Mouse (Mus musculus): ENCODE data around the gene E130308A19Rik. TPM values are rescaled to one million over a fixed set of nuclear protein-coding genes. Genes with fewer than 3 reads are reported as not detected.
"Not testable (repeated sequence)": the region's sequence is repeated elsewhere in the genome, so short reads cannot be mapped to it uniquely, and the experiment has no call there.

E130308A19Rik gene
- polyA plus RNA-seq, 1 experiment from 2014 or later: 25.1 TPM

DNA sequence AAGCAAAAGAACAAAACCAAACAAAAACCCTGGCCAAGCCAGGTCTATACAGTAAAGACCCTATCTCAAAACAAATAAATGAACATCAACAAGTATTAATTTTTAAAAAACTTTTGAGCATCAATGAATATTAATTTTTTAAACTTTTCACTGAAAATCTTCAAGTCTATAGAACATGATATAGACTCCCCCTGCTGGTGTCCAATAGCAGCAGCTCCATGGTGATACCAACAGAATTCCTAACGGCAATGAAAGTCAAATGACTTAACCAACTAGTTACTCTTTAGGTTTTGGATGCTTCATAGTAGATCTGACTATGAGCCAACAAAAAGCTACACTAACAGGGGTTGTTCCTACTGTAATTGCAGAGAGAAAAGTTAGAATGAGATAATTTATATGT lies 154.6 kb downstream of the E130308A19Rik start:
- 8% methylated on average over 1 of the region's 1 CpGs for WGBS
- no peak for ATAC-seq (ENCODE audit: borderline replicate concordance, extremely low read depth, low FRiP score, low TSS enrichment)
- H3K9ac ChIP-seq: no peak overlapping the region
- no peak overlapping the region for H3K27ac ChIP-seq
- no peak overlapping the region for H3K4me2 ChIP-seq
- peaks cover 15% of the 10 kb centered on the region for H3K4me1 ChIP-seq
- no peak overlapping the region for H3K4me3 ChIP-seq
- 0 out of 2 replicates have a peak, but pooled peaks cover 9% of the 10 kb centered on the region for H3K36me3 ChIP-seq
- H3K9me3 ChIP-seq: no peaks in the 10 kb centered on the region
- H3K27me3 ChIP-seq: no peaks in the 10 kb centered on the region

DNA sequence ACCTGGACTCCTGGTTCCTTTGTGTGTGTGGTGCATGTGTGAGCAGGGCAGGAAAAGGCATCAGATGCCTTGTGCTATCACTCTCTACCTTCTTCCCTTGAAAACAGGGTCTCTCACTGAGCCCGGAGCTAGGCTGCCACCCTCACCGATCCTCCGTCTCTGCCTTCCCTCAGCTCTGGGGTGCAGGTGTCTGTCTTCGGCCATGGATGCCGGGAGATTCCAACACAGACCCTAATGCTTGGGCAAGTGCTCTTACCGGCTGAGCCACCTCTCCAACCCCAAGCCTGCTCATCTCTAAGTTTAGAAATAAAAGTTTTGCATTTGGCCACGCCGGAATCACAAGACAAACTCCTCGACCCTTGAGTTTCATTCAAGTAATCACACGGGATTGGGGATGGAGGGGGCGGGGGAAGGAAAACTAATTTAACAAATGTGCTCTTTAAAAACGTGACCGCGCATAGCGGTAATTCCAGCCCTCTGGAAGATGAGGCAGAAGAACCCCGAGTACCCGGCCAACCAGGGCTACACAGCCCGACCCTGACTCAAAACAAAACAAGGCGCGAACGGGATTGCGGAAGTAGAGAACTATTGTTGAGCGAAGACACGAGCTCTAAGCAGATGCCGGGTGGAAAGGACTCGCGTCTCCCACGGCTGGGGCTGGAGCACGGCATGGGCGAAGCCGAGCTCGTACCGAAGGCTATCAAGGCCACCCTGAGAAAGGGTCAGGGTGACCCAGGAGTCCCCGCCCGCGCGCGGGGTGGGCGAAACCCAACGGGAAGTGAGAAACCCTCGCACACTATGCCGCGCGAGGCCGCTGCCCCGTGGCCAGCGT lies 157.1 kb downstream of the E130308A19Rik start:
- Histone ChIP-seq H3K9ac (peak overlapping the region; percentile 67), H3K4me3 (peak overlapping the region; percentile 72), H3K27ac (0 out of 2 replicates have a peak overlapping the region, but pooled peaks have one; percentile 16), H3K36me3 (0 out of 2 replicates have a peak, but pooled peaks cover 3% of the 10 kb centered on the region), H3K9me3 (no peaks in the 10 kb centered on the region), H3K4me2 (peak overlapping the region; percentile 86), H3K4me1 (peaks cover 15% of the 10 kb centered on the region), H3K27me3 (no peaks in the 10 kb centered on the region)
- under 1% methylated on average over 47 of the region's 47 CpGs for WGBS
- ATAC-seq (ENCODE audit: borderline replicate concordance, extremely low read depth, low FRiP score, low TSS enrichment): peak; percentile 65

DNA sequence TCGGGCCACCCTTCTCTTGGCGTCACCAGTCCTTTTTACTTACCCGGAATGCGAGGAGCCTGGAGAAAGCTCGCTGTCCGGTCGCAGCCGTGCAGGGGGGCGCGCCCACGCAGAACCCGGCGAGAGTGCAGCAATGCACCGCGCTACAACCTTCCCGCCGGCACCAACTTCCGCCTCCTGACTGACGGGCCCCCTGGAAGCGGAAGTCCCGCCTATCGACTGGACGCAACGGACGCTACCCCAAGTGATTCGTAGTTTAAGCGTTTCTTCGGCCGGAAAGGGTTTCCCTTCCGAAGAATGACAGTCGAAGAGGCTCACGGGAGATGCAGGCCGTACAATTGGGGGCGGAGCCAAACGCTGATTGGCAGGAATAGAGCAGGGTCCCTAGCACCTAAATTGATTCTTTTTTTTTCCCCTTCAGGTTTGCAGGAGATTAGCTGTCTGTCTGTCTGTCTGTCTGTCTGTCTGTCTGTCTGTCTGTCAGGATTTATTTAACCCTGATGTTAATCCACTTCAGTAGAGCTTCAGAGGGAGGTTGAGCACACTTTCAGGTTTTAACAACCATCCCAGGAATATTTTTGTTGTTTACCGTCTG lies 157.8 kb downstream of the E130308A19Rik start:
- Histone ChIP-seq H3K27me3 (no peaks in the 10 kb centered on the region), H3K4me1 (peaks cover 15% of the 10 kb centered on the region), H3K9me3 (no peaks in the 10 kb centered on the region), H3K9ac (peak overlapping the region; percentile 67), H3K27ac (peak overlapping the region; percentile 44), H3K36me3 (no peaks in the 10 kb centered on the region), H3K4me3 (peak overlapping the region; percentile 72), H3K4me2 (peak overlapping the region; percentile 86)
- ATAC-seq (ENCODE audit: borderline replicate concordance, extremely low read depth, low FRiP score, low TSS enrichment): peak; percentile 95
- 1% methylated on average over 36 of the region's 36 CpGs for WGBS

DNA sequence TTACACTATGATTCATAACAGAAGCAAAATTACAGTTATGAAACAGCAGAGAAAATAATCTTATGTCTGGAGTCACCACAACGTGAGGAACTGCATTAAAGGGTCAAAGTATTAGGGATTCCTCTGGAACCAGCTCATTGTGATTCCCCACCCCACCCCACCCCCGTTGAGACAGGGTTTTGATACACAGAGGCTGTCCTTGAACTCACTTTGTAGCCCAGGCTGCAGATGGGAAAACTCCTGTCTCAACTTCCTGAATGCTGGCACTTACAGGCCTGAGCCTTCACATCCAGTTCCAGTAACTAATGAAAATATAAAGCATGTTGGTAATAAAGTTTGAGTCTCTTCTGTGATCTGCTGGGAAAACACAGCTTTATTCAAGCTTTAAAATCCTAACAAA lies 159.4 kb downstream of the E130308A19Rik start:
- Histone ChIP-seq H3K4me3 (no peak overlapping the region), H3K36me3 (no peaks in the 10 kb centered on the region), H3K9me3 (no peaks in the 10 kb centered on the region), H3K4me1 (peaks cover 11% of the 10 kb centered on the region), H3K27ac (no peak overlapping the region), H3K27me3 (no peaks in the 10 kb centered on the region), H3K9ac (no peak overlapping the region), H3K4me2 (no peak overlapping the region)
- WGBS: 17% methylated on average over 2 of the region's 2 CpGs
- ATAC-seq (ENCODE audit: borderline replicate concordance, extremely low read depth, low FRiP score, low TSS enrichment): no peak

DNA sequence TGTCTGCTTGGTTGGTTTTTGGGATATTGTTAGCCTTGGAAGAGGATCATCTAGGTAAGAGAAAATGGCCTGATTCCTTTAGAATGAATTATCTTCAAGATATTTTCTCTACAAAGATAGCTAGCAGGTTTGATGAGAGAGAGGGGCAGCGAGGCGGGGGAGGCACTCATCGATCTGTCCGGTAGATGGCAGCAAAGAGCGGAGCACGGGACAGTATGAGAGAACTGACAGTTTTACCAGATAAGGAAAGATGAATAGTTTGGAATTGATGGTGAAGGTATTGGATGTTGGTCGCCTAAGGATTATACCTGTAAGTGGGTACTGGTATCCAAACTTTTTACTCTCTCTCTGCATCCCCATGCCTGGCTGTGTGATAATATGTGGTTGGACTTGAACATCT lies 160.7 kb downstream of the E130308A19Rik start:
- no peak overlapping the region for H3K4me2 ChIP-seq
- H3K36me3 ChIP-seq: no peaks in the 10 kb centered on the region
- no peak for ATAC-seq (ENCODE audit: borderline replicate concordance, extremely low read depth, low FRiP score, low TSS enrichment)
- no peak overlapping the region for H3K27ac ChIP-seq
- H3K9ac ChIP-seq: no peak overlapping the region
- no peaks in the 10 kb centered on the region for H3K9me3 ChIP-seq
- H3K4me1 ChIP-seq: peaks cover 8% of the 10 kb centered on the region
- no peaks in the 10 kb centered on the region for H3K27me3 ChIP-seq
- WGBS: 2% methylated on average over 7 of the region's 7 CpGs
- H3K4me3 ChIP-seq: no peak overlapping the region

DNA sequence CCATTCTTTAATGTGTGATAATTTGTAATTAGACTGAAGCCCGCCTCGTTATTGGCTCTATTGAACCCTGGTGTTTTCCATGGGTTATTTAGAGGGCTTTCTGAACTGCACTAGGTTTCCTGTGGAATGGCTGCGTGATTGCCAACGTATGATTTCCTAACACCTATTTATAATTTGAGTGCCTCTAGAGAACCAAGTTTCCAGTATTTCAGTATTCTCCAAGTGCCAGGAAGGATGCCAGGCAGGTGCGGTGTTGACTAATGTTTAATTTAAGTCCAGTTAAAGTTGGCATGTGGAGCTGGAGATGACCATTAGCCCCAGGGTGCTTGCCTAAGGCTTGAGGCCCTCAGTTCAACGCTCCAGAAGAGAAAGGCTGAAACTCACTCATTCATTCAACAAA lies 161.1 kb downstream of the E130308A19Rik start:
- Histone ChIP-seq H3K4me2 (no peak overlapping the region), H3K27ac (no peak overlapping the region), H3K27me3 (no peaks in the 10 kb centered on the region), H3K4me3 (no peak overlapping the region), H3K4me1 (peaks cover 5% of the 10 kb centered on the region; the same call in 1 of the 2 replicates), H3K36me3 (no peaks in the 10 kb centered on the region), H3K9ac (no peak overlapping the region), H3K9me3 (no peaks in the 10 kb centered on the region)
- 52% methylated on average over 6 of the region's 6 CpGs for WGBS
- ATAC-seq (ENCODE audit: borderline replicate concordance, extremely low read depth, low FRiP score, low TSS enrichment): no peak

DNA sequence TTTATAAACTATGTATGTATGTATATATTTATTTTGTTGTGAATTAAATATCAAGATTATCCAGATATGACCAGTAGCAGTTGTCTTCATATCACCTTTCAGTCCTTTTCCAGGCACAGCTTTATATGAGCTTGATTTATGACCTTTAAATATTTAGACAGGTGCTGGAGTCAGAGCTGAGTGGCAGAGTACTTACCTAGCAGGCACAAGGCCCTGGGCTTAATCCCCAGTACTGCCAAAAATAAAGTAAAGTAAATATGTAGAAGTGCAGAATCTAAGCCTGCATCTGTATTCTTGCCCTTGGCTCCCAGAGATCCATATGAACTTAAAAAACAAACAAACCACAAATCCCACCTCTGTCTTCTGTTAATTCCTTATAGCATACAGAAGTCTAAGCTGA lies 163.0 kb downstream of the E130308A19Rik start:
- Histone ChIP-seq H3K36me3 (no peaks in the 10 kb centered on the region), H3K4me1 (no peaks in the 10 kb centered on the region), H3K4me2 (no peak overlapping the region), H3K27ac (no peak overlapping the region), H3K9me3 (no peaks in the 10 kb centered on the region), H3K9ac (no peak overlapping the region), H3K4me3 (no peak overlapping the region), H3K27me3 (no peaks in the 10 kb centered on the region)
- no peak for ATAC-seq (ENCODE audit: borderline replicate concordance, extremely low read depth, low FRiP score, low TSS enrichment)

DNA sequence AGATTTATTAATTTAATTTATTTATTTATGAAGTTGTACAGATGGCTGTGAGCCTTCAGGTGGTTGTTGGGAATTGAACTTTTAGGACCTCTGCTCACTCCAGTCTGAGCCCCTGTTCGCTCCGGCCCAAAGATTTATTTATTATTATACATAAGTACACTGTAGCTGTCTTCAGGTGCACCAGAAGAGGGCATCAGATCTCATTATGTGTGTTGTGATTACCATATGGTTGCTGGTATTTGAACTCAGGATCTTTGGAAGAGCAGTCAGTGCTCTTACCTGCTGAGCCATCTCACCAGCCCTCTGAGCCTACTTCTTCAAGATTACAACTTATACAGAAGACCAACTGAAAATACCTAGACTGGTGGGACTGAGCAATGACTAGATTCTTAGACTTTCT lies 167.6 kb downstream of the E130308A19Rik start:
- H3K36me3 ChIP-seq; H3K4me1 ChIP-seq; H3K4me3 ChIP-seq; H3K9ac ChIP-seq; ATAC-seq (ENCODE audit: borderline replicate concordance, extremely low read depth, low FRiP score, low TSS enrichment); H3K27ac ChIP-seq; H3K9me3 ChIP-seq; H3K4me2 ChIP-seq; H3K27me3 ChIP-seq: not testable (repeated sequence)
- 74% methylated on average over 2 of the region's 2 CpGs for WGBS

DNA sequence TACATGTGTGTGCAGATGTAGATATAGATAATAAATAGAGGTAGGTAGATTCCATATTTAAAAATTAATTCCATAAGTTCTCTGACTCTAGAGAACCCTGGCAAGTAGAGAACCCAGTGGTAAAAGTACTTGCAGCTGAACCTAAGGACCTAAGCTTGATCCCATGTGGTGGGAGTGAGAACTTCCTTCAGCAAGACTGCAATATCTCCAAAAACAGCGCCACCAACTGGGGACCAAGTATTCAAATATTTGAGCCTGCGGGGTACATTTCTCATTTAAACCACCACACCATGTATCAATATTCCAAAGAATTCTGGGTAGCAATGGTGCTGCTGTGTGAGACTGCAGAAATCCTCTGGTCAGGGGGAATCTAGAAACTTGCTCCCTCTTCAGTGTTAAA lies 168.1 kb downstream of the E130308A19Rik start:
- no peak for ATAC-seq (ENCODE audit: borderline replicate concordance, extremely low read depth, low FRiP score, low TSS enrichment)
- 82% methylated on average over 2 of the region's 2 CpGs for WGBS
- no peak overlapping the region for H3K9ac ChIP-seq

DNA sequence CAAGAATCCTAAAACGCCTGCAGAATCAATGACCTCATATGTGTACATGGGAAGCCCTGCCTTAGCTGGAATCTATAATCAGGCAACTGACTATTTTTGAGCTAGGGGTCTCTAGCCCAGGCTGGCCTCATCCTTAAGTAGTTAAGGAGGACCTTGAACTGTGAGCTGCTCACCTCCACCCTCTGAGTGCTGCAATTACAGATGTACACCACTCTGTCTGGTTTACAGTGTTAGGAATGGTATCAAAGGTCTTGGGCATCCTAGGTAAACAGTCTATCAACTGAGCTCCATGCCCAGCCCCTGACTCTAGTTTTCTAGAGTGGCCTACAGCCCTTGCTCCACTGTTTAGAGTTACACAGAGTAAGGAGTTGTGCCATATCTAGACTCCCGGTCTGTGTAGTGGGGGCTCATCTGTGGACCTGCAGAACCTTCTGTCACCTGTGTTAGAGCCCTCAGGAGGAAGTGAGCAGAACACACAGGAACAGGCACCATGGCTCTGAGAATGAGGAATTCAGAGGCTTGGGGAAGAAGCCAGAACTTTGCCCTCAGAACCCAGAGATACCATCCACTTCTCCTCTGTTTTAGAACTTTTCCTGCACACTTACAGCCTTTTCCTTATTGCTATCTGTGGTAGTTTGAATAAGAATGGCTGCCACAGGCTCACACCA lies 169.9 kb downstream of the E130308A19Rik start:
- H3K9me3 ChIP-seq: no peaks in the 10 kb centered on the region
- no peaks in the 10 kb centered on the region for H3K27me3 ChIP-seq
- no peaks in the 10 kb centered on the region for H3K36me3 ChIP-seq
- H3K9ac ChIP-seq: no peak overlapping the region
- WGBS: 79% methylated on average over 2 of the region's 2 CpGs
- H3K4me3 ChIP-seq: no peak overlapping the region
- no peaks in the 10 kb centered on the region for H3K4me1 ChIP-seq
- no peak for ATAC-seq (ENCODE audit: borderline replicate concordance, extremely low read depth, low FRiP score, low TSS enrichment)
- H3K27ac ChIP-seq: no peak overlapping the region
- H3K4me2 ChIP-seq: no peak overlapping the region

More for the DNA sequence above, 168.1 kb downstream of the E130308A19Rik start:
- Histone ChIP-seq H3K27ac (no peak overlapping the region), H3K9me3 (no peaks in the 10 kb centered on the region), H3K36me3 (no peaks in the 10 kb centered on the region), H3K27me3 (no peaks in the 10 kb centered on the region), H3K4me1 (no peaks in the 10 kb centered on the region), H3K4me3 (no peak overlapping the region), H3K4me2 (no peak overlapping the region)

DNA sequence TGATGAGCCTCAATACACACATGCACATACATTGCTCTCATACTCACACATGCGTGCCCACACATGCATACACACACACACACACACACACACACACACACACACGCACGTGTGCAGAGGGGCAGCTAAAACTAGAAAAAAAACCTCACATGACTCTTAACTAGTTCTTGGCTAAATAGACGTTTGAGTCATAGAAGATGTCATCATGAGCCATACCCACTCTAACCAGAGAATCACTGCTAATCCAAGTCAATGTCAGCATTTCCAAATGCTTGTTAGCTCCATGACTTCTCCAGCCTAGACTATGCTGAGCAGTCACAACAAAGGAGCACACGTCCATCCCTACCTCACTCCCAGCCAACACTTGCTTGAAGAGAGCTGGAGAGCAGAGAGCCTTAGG lies 174.2 kb downstream of the E130308A19Rik start:
- Histone ChIP-seq H3K9ac (no peak overlapping the region), H3K4me2 (no peak overlapping the region), H3K27me3 (no peaks in the 10 kb centered on the region), H3K36me3 (no peaks in the 10 kb centered on the region), H3K27ac (no peak overlapping the region), H3K9me3 (no peaks in the 10 kb centered on the region), H3K4me3 (no peak overlapping the region), H3K4me1 (0 out of 2 replicates have a peak, but pooled peaks cover 3% of the 10 kb centered on the region)
- 80% methylated on average over 5 of the region's 5 CpGs for WGBS
- ATAC-seq (ENCODE audit: borderline replicate concordance, extremely low read depth, low FRiP score, low TSS enrichment): no peak

DNA sequence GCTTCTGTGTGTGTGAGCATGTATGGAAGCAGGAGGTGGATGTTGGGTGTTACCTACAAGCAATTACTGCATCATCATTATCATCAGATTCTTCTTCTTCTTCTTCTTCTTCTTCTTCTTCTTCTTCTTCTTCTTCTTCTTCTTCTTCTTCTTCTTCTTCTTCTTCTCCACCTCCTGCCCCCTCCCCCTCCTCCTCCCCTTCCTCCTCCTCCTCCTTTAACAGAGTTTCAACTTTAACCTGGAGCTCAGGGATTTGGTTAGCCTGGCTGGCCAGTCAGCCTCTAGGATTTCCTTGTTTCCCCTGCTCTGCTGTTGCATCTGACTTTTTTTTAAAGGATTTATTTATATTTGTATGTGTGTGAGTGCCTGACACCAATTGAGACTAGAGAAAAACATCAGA lies 175.5 kb downstream of the E130308A19Rik start, which contains the start of gene Inip:
Gene Inip, minus strand, starts transcription at position 101 of the 400 bp plus-strand sequence.
- no peak for ATAC-seq (ENCODE audit: borderline replicate concordance, extremely low read depth, low FRiP score, low TSS enrichment)
- H3K36me3 ChIP-seq: no peaks in the 10 kb centered on the region

More for the DNA sequence above, 175.5 kb downstream of the E130308A19Rik start, which contains the start of gene Inip:
- no peak within 1 kb of the TSS for H3K9ac ChIP-seq
- no peaks in the 10 kb centered on the region for H3K27me3 ChIP-seq
- H3K4me3 ChIP-seq: no peak within 1 kb of the TSS
- no peak within 1 kb of the TSS for H3K4me2 ChIP-seq
- H3K27ac ChIP-seq: no peak within 1 kb of the TSS
- H3K9me3 ChIP-seq: no peaks in the 10 kb centered on the region
- H3K4me1 ChIP-seq: 0 out of 2 replicates have a peak, but pooled peaks cover 4% of the 10 kb centered on the region

All from lung, embryonic 15.5 days (tissue).